Mouse (Mus musculus): Measurements from ENCODE around the gene Lcp1.

The Lcp1 gene

GRCm38 (mm10) chr14:75176425-75177045, 45.6 kb downstream of the Lcp1 start:
- DNase-seq (ENCODE audit: low spot score) = no peak

GRCm38 (mm10) chr14:75177400-75177799, 46.5 kb downstream of the Lcp1 start:
- no peak for DNase-seq (ENCODE audit: low spot score)

DNA sequence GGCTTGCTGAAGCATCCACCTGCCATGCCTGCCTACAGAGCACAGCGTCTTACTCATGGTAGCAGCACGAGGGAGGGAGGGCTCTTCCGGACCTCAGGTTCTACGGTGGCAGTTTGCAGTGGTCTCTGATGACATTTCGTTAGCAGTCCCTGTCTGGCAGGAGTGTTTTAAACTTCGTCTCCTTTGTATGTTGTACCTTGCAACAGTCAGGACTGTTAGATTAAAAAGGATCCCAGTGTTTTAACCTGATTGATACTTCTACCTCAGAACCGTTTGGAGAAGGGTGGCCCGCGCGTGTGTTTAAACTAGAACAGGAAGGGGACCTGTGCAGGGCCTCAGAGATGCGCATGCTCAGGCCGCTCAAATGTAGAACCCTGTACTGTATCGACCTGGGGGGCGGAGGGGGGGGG, 47.5 kb downstream of the Lcp1 start:
- no peak for DNase-seq (ENCODE audit: low spot score)

DNA sequence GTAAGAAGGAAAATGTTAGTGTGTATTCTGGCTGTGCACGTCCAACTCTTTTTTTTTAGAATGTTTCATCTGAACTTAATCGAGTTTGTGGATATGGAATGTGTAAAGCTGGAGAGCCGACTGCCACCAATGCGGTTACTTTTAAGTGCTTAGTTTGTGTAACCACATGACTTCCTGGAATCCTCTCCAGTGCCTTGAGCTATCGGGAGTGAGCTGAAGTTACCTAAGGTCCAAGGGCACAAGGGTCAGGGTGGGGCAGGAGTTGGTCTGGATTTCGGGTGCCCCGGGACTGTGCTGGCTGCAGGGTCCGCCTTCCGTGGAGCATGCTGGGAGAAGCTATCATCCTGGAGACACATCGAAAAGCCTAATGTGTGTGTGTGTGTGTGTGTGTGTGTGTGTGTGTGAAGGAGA, 47.9 kb downstream of the Lcp1 start:
- no peak for DNase-seq (ENCODE audit: low spot score)

DNA sequence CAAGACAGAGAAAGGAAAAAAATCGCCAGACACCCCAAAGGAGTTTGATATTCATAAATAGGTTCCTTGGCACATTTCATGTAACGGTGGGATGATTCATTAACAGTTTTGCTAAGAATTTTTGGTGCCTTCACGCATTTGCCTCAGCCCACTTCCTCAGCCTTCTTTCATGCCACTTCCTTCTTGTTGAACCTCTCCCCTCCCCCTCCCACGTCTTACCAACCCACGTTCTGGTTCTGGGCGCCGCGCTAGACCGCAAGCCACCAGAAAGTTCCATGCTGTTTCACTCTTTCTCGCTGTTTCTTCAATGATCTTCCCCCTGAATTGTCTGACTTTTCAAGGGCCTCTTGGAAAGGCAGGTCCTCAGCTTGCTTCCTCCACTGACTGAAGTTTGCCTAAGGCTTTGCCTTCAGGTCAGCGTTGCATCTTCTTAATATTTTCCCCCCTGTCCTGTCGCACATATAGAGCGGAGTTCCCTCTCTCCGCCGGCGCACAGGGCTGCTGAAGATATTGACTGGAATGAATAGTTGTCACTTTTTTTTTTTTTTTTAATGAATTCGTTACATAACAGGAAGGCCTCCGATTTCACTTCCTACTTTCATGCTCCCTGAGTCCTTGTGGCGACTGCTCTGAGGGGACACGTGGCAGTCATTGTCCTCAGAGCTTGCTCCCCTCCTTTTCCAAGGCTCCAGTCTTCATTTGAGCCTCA, 48.5 kb downstream of the Lcp1 start:
- no peak for DNase-seq (ENCODE audit: low spot score)

DNA sequence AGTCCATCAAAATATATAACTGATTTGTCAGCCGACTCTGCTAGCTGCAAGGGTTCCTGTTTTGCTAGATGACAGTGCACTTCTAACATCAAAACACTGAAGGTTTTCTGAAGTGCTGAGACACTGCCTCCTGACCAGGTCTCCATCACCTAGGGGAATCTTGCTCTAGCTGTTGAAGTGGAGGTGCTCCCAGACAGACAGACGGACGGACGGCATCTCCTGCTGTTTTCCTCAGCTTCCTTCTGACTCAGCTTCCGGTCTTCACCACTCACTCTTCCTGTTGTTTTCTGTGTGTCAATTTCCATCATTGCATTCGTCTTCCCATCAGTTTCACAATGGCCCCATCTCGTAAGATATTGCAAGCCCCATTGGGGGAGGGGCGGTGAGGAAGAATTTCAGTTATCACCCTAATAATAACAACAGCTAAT, 49.7 kb downstream of the Lcp1 start:
- no peak for DNase-seq (ENCODE audit: low spot score)

- DNase-seq (ENCODE audit: low spot score) = no peak
These were observed 50.4 kb downstream of the Lcp1 start for GRCm38 (mm10) chr14:75181062-75181935.

- no peak for DNase-seq (ENCODE audit: low spot score)
These were observed 51.5 kb downstream of the Lcp1 start for GRCm38 (mm10) chr14:75182378-75182777.

DNA sequence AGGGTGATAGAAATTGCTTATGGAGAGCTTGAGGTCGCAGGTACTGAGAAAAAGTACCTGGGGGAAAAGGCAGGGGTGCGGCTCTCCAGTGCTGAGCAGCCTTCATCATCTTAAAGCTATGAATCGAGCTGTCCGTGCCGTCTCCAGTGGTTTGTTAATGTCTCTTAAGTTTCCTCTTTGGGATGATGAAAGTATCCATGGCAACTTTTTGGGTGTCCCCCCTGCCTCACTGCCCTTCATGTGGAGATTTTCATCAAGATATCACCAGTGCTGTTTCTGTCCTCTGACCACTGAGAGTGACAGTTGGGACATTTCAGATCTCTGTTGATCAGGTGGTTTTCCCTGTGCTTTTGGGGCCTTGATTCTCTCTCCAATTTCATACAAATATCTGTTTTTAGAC, 51.9 kb downstream of the Lcp1 start:
- no peak for DNase-seq (ENCODE audit: low spot score)

DNA sequence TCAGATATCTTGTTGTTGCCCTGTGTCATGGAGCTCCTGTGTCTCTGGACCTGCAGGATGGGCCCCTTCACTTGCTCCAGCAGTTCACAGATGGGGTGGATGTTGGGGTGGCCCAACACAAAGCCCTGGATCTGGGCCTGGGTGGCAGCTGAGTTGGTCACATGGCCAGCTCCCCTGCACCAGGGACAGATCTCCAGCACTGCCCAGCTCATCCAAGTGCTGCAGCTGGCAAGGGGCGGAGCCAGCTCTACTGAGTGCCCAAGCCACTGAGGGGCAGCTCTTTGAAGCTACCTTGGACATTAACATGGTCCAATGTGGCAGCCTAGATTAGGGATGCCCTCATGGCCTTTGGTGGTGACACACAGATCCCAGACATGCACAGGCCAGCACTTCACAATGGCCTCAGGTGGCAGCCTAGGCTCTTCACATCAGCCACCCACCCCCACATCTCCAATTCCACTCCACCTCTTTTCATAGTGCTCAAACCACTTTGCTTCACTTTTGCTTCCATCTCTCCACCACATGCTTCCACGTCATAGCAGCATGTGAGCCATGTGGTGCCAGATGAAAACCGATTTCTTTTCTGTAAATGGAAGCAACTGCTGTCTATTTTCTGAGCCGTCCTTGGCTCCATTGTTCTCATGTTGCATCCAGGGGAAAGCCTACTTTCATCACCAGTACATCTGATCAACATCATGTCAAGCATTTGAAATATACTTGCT, 53.3 kb downstream of the Lcp1 start:
- no peak for DNase-seq (ENCODE audit: low spot score)

DNA sequence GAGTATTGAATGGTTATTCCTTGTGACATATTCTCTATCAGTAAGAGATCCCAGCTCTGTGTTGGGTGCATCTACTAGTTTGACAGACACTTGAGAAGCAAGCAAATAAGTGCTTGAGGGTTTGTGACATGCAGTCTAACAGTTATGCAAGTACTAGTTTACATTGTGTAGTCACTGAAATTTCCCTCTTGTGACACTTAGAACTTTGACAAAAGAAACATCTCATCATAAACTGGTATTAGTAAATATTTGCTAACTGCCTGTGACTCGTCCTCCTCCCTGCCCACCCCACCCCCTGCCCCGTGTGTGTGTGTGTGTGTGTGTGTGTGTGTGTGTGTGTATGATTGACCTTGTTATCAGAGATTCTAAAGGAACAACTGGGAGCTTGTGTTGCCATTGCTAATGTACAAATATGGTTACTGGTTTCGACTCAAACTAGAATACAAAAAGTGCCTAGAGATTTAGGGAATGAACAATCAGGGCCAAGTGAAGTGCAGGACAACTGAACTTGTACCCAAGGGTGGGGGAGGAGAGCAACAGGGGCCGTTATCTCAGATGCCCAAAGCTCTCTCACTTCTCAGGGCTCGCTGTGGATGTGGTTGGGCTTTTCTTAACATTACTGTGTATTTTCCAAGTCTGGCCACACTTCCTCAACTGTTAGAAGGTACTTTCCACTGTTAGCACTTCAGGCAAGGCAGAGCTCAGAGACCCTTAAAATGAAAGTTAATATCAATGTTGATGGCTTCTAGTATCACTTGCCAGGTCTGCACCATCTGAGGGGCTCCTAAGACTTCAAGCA, 55.1 kb downstream of the Lcp1 start:
- DNase-seq (ENCODE audit: low spot score) = no peak

GRCm38 (mm10) chr14:75186858-75187415, 56.0 kb downstream of the Lcp1 start:
- DNase-seq (ENCODE audit: low spot score) = no peak

GRCm38 (mm10) chr14:75188521-75188920, 57.6 kb downstream of the Lcp1 start:
- no peak for DNase-seq (ENCODE audit: low spot score)

DNA sequence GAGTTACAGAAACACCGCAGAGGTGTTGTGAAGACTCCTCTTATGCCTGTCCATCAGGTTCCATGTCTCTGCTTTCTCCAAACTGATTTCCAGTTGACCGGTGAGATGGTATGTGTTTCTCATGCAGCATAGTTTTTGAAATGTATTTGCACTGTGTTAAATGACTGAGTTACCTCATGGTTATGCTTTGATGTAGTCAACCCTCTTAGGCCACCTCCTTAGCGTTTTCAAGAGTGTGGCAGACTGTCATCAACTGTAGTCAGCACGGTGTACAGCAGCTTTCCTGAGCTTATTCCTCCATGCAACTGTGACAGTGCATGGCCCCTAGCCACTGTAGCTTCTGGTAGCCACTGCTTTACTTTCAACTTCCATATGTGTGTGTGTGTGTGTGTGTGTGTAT, 58.1 kb downstream of the Lcp1 start:
- DNase-seq (ENCODE audit: low spot score) = no peak

DNA sequence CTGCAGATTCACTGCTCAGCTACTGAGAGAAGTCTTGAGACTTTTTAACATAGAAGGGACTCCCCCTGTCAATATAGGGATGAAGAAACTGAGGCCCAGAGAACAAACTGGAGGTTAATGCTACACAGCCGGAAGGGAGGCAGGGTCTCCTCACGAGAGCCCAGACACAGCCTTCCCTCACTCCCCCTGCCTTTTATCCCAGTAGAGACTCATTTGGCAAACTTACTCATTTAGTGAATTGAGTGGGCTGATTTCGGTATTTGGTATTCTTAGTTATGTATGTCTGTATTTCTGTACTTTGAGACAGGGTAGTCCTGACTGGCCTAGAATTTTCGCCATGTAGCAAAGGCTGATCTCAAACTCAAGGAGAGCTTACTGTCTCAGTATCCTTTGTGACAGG, 59.8 kb downstream of the Lcp1 start:
- DNase-seq (ENCODE audit: low spot score) = no peak

GRCm38 (mm10) chr14:75192427-75192826, 61.5 kb downstream of the Lcp1 start:
- DNase-seq (ENCODE audit: low spot score) = no peak

DNA sequence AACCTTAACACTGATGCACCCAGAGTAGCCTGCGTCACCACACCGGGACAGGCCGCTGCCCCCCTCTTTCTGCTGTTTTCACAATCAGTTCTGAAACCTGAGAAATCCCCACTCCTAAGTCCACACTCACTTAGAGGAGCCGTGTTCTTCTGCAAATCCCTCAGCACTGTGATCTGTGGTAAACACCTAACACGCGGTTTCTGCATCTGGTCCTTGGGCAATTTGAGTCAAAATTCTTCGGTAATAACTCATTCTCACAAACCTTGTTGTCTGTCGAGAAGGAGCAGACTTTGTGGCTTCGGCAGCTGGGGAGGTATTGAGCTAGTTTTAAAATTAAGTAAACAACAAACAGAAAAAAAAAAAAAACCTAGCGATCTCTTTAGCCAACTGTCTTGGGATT, 62.0 kb downstream of the Lcp1 start:
- no peak for DNase-seq (ENCODE audit: low spot score)

DNA sequence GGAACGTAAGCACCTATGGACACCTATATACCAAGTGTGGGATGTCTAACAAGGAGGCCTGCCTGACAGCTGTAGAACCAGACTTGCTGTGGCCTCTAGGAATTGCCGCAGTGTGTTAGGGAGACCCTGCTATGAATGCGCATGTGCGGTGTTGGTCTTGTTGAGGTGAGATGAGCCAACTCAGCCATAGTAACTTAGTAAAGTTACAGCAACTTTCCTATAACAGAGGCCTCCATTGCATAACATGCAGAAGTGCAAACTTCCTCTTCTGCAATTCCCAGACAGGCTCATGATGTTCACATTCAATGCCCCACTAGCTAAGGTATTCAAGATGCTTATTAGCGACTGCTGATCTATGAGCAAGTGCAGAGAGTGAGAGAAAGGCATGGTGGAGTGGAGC, 64.6 kb downstream of the Lcp1 start:
- DNase-seq (ENCODE audit: low spot score) = no peak

GRCm38 (mm10) chr14:75197027-75197426, 66.1 kb downstream of the Lcp1 start:
- DNase-seq (ENCODE audit: low spot score) = peak; percentile 79

GRCm38 (mm10) chr14:75197660-75198059, 66.8 kb downstream of the Lcp1 start:
- no peak for DNase-seq (ENCODE audit: low spot score)

Measured in MN1 (cell line).